Mouse (Mus musculus): ENCODE results near the gene Triobp.

DNA sequence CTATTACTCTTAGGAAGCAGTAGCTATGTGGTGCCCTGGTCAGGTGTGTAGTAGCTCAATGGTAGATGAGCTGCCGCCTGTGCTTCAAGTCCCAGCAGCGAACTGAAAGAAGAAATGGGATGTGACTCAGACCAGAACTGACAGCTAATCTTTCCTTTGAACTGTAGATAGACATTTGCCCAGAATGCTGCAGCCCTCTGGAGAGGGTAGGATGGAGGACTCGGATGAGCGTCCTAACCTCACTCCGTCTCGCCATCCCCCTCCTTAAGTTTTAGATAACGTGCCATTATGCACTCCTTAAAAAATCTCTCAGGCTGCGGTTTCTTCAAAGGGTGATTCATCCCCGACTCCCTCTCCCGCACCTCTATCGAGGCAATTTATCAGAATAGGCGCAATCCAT, 27.6 kb upstream of the Triobp start:
- TF ChIP-seq HCFC1 (IDR thresholded peaks at IDR 0.05; ENCODE audit: borderline replicate concordance, insufficient read depth, low read length) (no peak), MAFK (IDR thresholded peaks at IDR 0.05; ENCODE audit: insufficient read depth, low read depth, low read length) (no peak)

Data from ES-E14 (cell line).